Mouse (Mus musculus) CH12.LX (cell line): Measurements from ENCODE around the gene Gm28557. TPM values are rescaled to one million over a fixed set of nuclear protein-coding genes. Genes with fewer than 3 reads are reported as not detected.
"Not testable (repeated sequence)": the region's sequence is repeated elsewhere in the genome, so short reads cannot be mapped to it uniquely, and the experiment has no call there.

Experiments used
- DNase-seq: peaks from one replicate; pipeline ENCODE4 v3.0.0-alpha.2; 2013; ENCODE audit errors: extremely low read depth
- H3K27ac ChIP-seq: 2 replicates; pipeline ENCODE4 v1.5.1; 2012; ENCODE audit warnings: low read depth, mild to moderate bottlenecking, control low read depth, moderate library complexity; ENCODE audit not compliant: insufficient read depth
- H3K27me3 ChIP-seq: replicated peaks from 2 replicates; pipeline ENCODE3; 2012; ENCODE audit warnings: inconsistent platforms
- H3K36me3 ChIP-seq, 2 experiments: replicated peaks in 1 of 2; 2 replicates each; pipeline versions ENCODE3 to v1.6.1; 2012; ENCODE audit warnings: inconsistent platforms in 1 of 2, low read length in 1 of 2, mild to moderate bottlenecking in 1 of 2, mixed read lengths in 1 of 2, moderate library complexity in 1 of 2; ENCODE audit not compliant: control insufficient read depth in 1 of 2, insufficient read depth in 1 of 2
- H3K4me1 ChIP-seq, 2 experiments: 2 replicates each; pipeline ENCODE4 v1.6.1; 2012; ENCODE audit warnings: inconsistent platforms in 1 of 2, moderate library complexity in 1 of 2; ENCODE audit not compliant: insufficient read depth in 2 of 2, control insufficient read depth in 1 of 2
- H3K4me2 ChIP-seq: 2 replicates; pipeline ENCODE4 v1.6.1; 2012; ENCODE audit warnings: low read depth, mild to moderate bottlenecking, control low read depth; ENCODE audit not compliant: poor library complexity, insufficient read depth, severe bottlenecking
- H3K4me3 ChIP-seq, 3 experiments: fragments of 150-350 bp in 1 of 3; sonication (generic) in 1 of 3; replicated peaks in 1 of 3; 2 replicates each; pipeline versions ENCODE3 to v1.5.1; 2011 to 2012; ENCODE audit warnings: low read depth in 2 of 3, low read length in 2 of 3, mild to moderate bottlenecking in 2 of 3, moderate library complexity in 2 of 3, control low read depth in 1 of 3, improper control_type of control experiment in 1 of 3, inconsistent platforms in 1 of 3, mixed read lengths in 1 of 3; ENCODE audit not compliant: poor library complexity in 1 of 3
- H3K79me2 ChIP-seq: replicated peaks from 2 replicates; pipeline ENCODE4 v1.6.1; 2012; ENCODE audit warnings: mild to moderate bottlenecking, moderate library complexity; ENCODE audit not compliant: control insufficient read depth, poor library complexity, insufficient read depth, severe bottlenecking; ENCODE audit errors: extremely low read depth
- H3K9ac ChIP-seq: 2 replicates; pipeline ENCODE4 v1.6.1; 2012; ENCODE audit warnings: low read depth, mild to moderate bottlenecking, control low read depth, moderate library complexity; ENCODE audit not compliant: insufficient read depth
- H3K9me3 ChIP-seq: replicated peaks from 2 replicates; pipeline ENCODE3; 2012; ENCODE audit warnings: low read length, inconsistent platforms, mixed read lengths
- BHLHE40 ChIP-seq: IDR thresholded peaks from 2 replicates; pipeline ENCODE4 v1.6.1; 2011; ENCODE audit warnings: mild to moderate bottlenecking, low read depth, low read length, improper control_type of control experiment
- CHD1 ChIP-seq: IDR thresholded peaks from 2 replicates; pipeline ENCODE4 v1.6.1; 2012; ENCODE audit warnings: low read depth, low read length, improper control_type of control experiment, inconsistent platforms
- CHD2 ChIP-seq: IDR thresholded peaks from 2 replicates; pipeline ENCODE4 v1.6.1; 2011; ENCODE audit warnings: low read length, improper control_type of control experiment
- CTCF ChIP-seq, 2 experiments: IDR thresholded peaks in 1 of 2; conservative IDR thresholded peaks in 1 of 2; 2 replicates each; pipeline ENCODE4 v1.5.1; 2011 to 2012; ENCODE audit warnings: low read depth in 2 of 2, low read length in 2 of 2, improper control_type of control experiment in 1 of 2, inconsistent platforms in 1 of 2, mild to moderate bottlenecking in 1 of 2, moderate library complexity in 1 of 2
- ELF1 ChIP-seq: IDR thresholded peaks from 2 replicates; pipeline ENCODE4 v1.6.1; 2014; ENCODE audit warnings: low read depth, mild to moderate bottlenecking, inconsistent platforms, low read length, improper control_type of control experiment
- EP300 ChIP-seq: IDR thresholded peaks from 2 replicates; pipeline ENCODE4 v1.6.1; 2011; ENCODE audit warnings: low read length, improper control_type of control experiment
- ETS1 ChIP-seq: conservative IDR thresholded peaks from 2 replicates; pipeline ENCODE4 v1.6.1; 2012; ENCODE audit warnings: low read depth, mild to moderate bottlenecking, inconsistent platforms, low read length, improper control_type of control experiment, moderate library complexity
- GABPA ChIP-seq: IDR thresholded peaks from 2 replicates; pipeline ENCODE4 v1.6.1; 2012; ENCODE audit warnings: low read depth, low read length, improper control_type of control experiment, inconsistent platforms; ENCODE audit not compliant: insufficient replicate concordance
- HCFC1 ChIP-seq: IDR thresholded peaks from 2 replicates; pipeline ENCODE4 v1.6.1; 2012; ENCODE audit warnings: low read depth, mild to moderate bottlenecking, inconsistent platforms, low read length, improper control_type of control experiment
- IRF4 ChIP-seq: IDR thresholded peaks from 2 replicates; pipeline ENCODE4 v1.6.1; 2014; ENCODE audit warnings: low read depth, mild to moderate bottlenecking, inconsistent platforms, low read length, improper control_type of control experiment
- JUN ChIP-seq: IDR thresholded peaks from 2 replicates; pipeline ENCODE4 v1.6.1; 2011; ENCODE audit warnings: low read depth, mild to moderate bottlenecking, low read length, improper control_type of control experiment, moderate library complexity; ENCODE audit not compliant: insufficient read depth
- JUND ChIP-seq: conservative IDR thresholded peaks from 2 replicates; pipeline ENCODE4 v1.6.1; 2011; ENCODE audit warnings: low read depth, low read length, improper control_type of control experiment
- KAT2A ChIP-seq: IDR thresholded peaks from 2 replicates; pipeline ENCODE4 v1.6.1; 2012; ENCODE audit warnings: low read length, improper control_type of control experiment, inconsistent platforms; ENCODE audit not compliant: insufficient replicate concordance
- MAFK ChIP-seq: IDR thresholded peaks from 2 replicates; pipeline ENCODE4 v1.6.1; 2011; ENCODE audit warnings: low read length, improper control_type of control experiment; ENCODE audit not compliant: insufficient replicate concordance
- MAZ ChIP-seq: IDR thresholded peaks from 2 replicates; pipeline ENCODE4 v1.6.1; 2012; ENCODE audit warnings: low read depth, mild to moderate bottlenecking, inconsistent platforms, low read length, improper control_type of control experiment, moderate library complexity
- MEF2A ChIP-seq: IDR thresholded peaks from 2 replicates; pipeline ENCODE4 v1.6.1; 2014; ENCODE audit warnings: low read depth, mild to moderate bottlenecking, inconsistent platforms, low read length, improper control_type of control experiment, borderline replicate concordance
- MXI1 ChIP-seq: IDR thresholded peaks from 2 replicates; pipeline ENCODE4 v1.6.1; 2011; ENCODE audit warnings: mild to moderate bottlenecking, low read depth, low read length, improper control_type of control experiment
- MYC ChIP-seq: IDR thresholded peaks from 2 replicates; pipeline ENCODE4 v1.6.1; 2011; ENCODE audit warnings: low read depth, mild to moderate bottlenecking, improper control_type of control experiment, low read length
- NELFE ChIP-seq: IDR thresholded peaks from 2 replicates; pipeline ENCODE4 v1.6.1; 2011; ENCODE audit warnings: low read depth, low read length, improper control_type of control experiment
- NRF1 ChIP-seq: IDR thresholded peaks from 2 replicates; pipeline ENCODE4 v1.6.1; 2014; ENCODE audit warnings: low read depth, mild to moderate bottlenecking, inconsistent platforms, low read length, improper control_type of control experiment, moderate library complexity
- PAX5 ChIP-seq: IDR thresholded peaks from 2 replicates; pipeline ENCODE4 v1.6.1; 2012; ENCODE audit warnings: low read length, inconsistent platforms, mixed read lengths
- POLR2A ChIP-seq: IDR thresholded peaks from 2 replicates; pipeline ENCODE4 v1.6.1; 2011; ENCODE audit warnings: low read depth, mild to moderate bottlenecking, improper control_type of control experiment, low read length
- POLR2AphosphoS2 ChIP-seq: IDR thresholded peaks from 2 replicates; pipeline ENCODE4 v1.6.1; 2011; ENCODE audit warnings: low read depth, low read length, improper control_type of control experiment
- RAD21 ChIP-seq: IDR thresholded peaks from 2 replicates; pipeline ENCODE4 v1.6.1; 2011; ENCODE audit warnings: low read depth, mild to moderate bottlenecking, low read length, improper control_type of control experiment, moderate library complexity
- RCOR1 ChIP-seq: conservative IDR thresholded peaks from 2 replicates; pipeline ENCODE4 v1.6.1; 2012; ENCODE audit warnings: low read depth, mild to moderate bottlenecking, inconsistent platforms, low read length, improper control_type of control experiment
- SIN3A ChIP-seq: IDR thresholded peaks from 2 replicates; pipeline ENCODE4 v1.6.1; 2012; ENCODE audit warnings: low read length, improper control_type of control experiment, inconsistent platforms
- SMC3 ChIP-seq: IDR thresholded peaks from 2 replicates; pipeline ENCODE4 v1.6.1; 2011; ENCODE audit warnings: low read depth, low read length, improper control_type of control experiment
- TBP ChIP-seq: conservative IDR thresholded peaks from 2 replicates; pipeline ENCODE4 v1.6.1; 2011; ENCODE audit warnings: low read depth, low read length, improper control_type of control experiment
- TCF12 ChIP-seq: IDR thresholded peaks from 2 replicates; pipeline ENCODE4 v1.6.1; 2014; ENCODE audit warnings: low read depth, mild to moderate bottlenecking, inconsistent platforms, low read length, improper control_type of control experiment
- UBTF ChIP-seq: IDR thresholded peaks from 2 replicates; pipeline ENCODE4 v1.6.1; 2012; ENCODE audit warnings: low read depth, mild to moderate bottlenecking, inconsistent platforms, low read length, improper control_type of control experiment, moderate library complexity
- USF1 ChIP-seq: IDR thresholded peaks from 2 replicates; pipeline ENCODE4 v1.6.1; 2014; ENCODE audit warnings: low read depth, mild to moderate bottlenecking, inconsistent platforms, low read length, improper control_type of control experiment
- USF2 ChIP-seq: conservative IDR thresholded peaks from 2 replicates; pipeline ENCODE4 v1.6.1; 2011; ENCODE audit warnings: low read depth, low read length, improper control_type of control experiment
- ZC3H11A ChIP-seq: IDR thresholded peaks from 2 replicates; pipeline ENCODE4 v1.6.1; 2012; ENCODE audit warnings: low read depth, mild to moderate bottlenecking, inconsistent platforms, low read length, improper control_type of control experiment
- ZKSCAN1 ChIP-seq: IDR thresholded peaks from 2 replicates; pipeline ENCODE4 v1.6.1; 2012; ENCODE audit warnings: low read depth, inconsistent platforms, low read length, improper control_type of control experiment, borderline replicate concordance
- ZMIZ1 ChIP-seq: IDR thresholded peaks from 2 replicates; pipeline ENCODE4 v1.6.1; 2012; ENCODE audit warnings: low read depth, mild to moderate bottlenecking, inconsistent platforms, low read length, improper control_type of control experiment
- ZNF384 ChIP-seq: IDR thresholded peaks from 2 replicates; pipeline ENCODE4 v1.6.1; 2012; ENCODE audit warnings: low read depth, low read length, improper control_type of control experiment, inconsistent platforms
- dilution Hi-C: fragments of 300-500 bp; cut with MboI; formaldehyde crosslinking; loops from 2 replicates; pipeline ENCODE4 v1.14.3; 2020; ENCODE audit warnings: low sequenced_read_pairs; ENCODE audit not compliant: extremely low pct_unique_long_range_greater_than_20kb, extremely low pct_ligation_motif_present
- in situ Hi-C: fragments of 300-500 bp; cut with MboI; formaldehyde crosslinking; loops from 3 replicates; pipeline ENCODE4 v1.14.3; 2019; ENCODE audit warnings: low sequenced_read_pairs, low pct_ligation_motif_present, low pct_unique_long_range_greater_than_20kb, mixed read lengths
- polyA plus RNA-seq: library from polyadenylated mRNA; unstranded; fragments of >175 nt; gene quantifications from 2 replicates; pipeline ENCODE4 v1.2.1, GENCODE M21; 2012; ENCODE audit warnings: low read depth; ENCODE audit not compliant: insufficient read length
- total RNA-seq, 2 experiments: library from RNA; depleted of rRNA; stranded (reverse); fragments of 300-350 nt in 1 of 2; fragments of >200 nt in 1 of 2; gene quantifications; 2 replicates each; pipeline ENCODE4 v1.2.3; 2012 to 2014

Gm28557 gene
- total and polyA plus RNA-seq, 3 experiments: 1.6 to 3.4 (median 2.9) TPM

DNA sequence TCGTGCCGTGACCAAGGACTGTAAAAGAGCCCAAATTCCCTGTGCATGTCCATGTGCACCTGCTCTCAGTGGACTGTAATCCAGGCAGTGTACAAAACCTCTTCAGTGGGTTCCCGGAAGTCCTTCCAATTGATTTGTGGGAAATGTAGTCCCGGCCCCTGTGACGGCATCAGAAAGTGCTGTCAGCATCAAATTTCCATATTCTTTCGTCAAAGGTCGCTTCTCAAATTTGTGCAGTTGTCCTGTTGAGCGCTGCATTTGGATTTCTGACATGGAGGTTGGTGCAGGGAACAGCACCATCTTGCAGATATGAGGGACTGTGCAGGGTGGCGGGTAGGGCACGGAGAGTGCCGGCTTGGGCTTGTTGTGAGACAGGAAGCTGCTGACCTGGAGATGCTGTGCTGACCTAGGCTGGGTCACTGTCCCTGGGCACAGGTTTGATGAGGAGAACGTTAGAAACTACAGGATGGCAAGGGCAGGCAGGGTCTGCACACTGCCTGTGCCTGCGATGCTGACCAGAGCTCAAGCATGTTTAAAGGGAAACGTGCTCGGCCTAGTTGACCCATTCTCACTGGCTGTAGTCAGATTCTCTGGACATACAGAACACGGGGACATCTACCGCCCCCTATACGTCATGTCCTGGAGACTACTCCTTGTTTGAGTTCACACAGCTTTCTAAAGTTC lies 19.8 kb upstream of the Gm28557 start:
- Histone ChIP-seq H3K4me3 (peak overlapping the region; percentile 82 to 85 (median 84)), H3K9ac (peak overlapping the region; percentile 19), H3K4me1 (peaks cover 0 to 11% of the 10 kb centered on the region in 2 experiments; a peak in 1 of 4 replicates), H3K27ac (peak overlapping the region; percentile 22), H3K79me2 (no peaks in the 10 kb centered on the region), H3K4me2 (peak overlapping the region; percentile 1; the same call in 1 of the 2 replicates), H3K9me3 (no peaks in the 10 kb centered on the region), H3K27me3 (no peaks in the 10 kb centered on the region), H3K36me3 (no peaks in the 10 kb centered on the region)
- dilution Hi-C loops (no loop called here), in situ Hi-C loops (no loop called here)
- peak; percentile 92 for DNase-seq
- no peak for TF ChIP-seq SMC3
- TF ChIP-seq CHD1: no peak
- TF ChIP-seq CTCF (conservative IDR thresholded peaks at IDR 0.05 in 1 of 2, IDR thresholded peaks at IDR 0.05 in 1 of 2; ENCODE audit: low read depth in 2 of 2, low read length in 2 of 2): peak in 1 of 2 experiments; percentile 42; a peak in 2 of 4 replicates
- no peak; the same call in none of the 2 replicates for TF ChIP-seq SIN3A
- TF ChIP-seq ZKSCAN1: no peak
- no peak for TF ChIP-seq POLR2AphosphoS2
- no peak for TF ChIP-seq CHD2
- TF ChIP-seq NELFE: no peak; the same call in 1 of the 2 replicates
- no peak for TF ChIP-seq JUN
- TF ChIP-seq ELF1: peak; percentile 91
- no peak for TF ChIP-seq NRF1
- no peak for TF ChIP-seq ETS1
- no peak for TF ChIP-seq MAFK
- peak; percentile 39; the same call in 1 of the 2 replicates for TF ChIP-seq MEF2A
- no peak for TF ChIP-seq USF2
- no peak for TF ChIP-seq UBTF
- TF ChIP-seq MYC: peak; percentile 59
- peak; percentile 45; the same call in 1 of the 2 replicates for TF ChIP-seq GABPA
- TF ChIP-seq MXI1: no peak
- TF ChIP-seq MAZ: no peak
- peak; percentile 90; the same call in 1 of the 2 replicates for TF ChIP-seq KAT2A
- no peak; the same call in none of the 2 replicates for TF ChIP-seq RAD21
- peak; percentile 97 for TF ChIP-seq HCFC1
- no peak for TF ChIP-seq ZNF384
- no peak for TF ChIP-seq ZMIZ1
- TF ChIP-seq IRF4: no peak
- TF ChIP-seq JUND: no peak
- no peak for TF ChIP-seq EP300
- TF ChIP-seq PAX5: no peak
- no peak for TF ChIP-seq ZC3H11A
- TF ChIP-seq BHLHE40: no peak
- peak; percentile 52 for TF ChIP-seq TCF12
- no peak for TF ChIP-seq RCOR1
- no peak for TF ChIP-seq TBP
- no peak for TF ChIP-seq USF1
- TF ChIP-seq POLR2A: peak; percentile 62

DNA sequence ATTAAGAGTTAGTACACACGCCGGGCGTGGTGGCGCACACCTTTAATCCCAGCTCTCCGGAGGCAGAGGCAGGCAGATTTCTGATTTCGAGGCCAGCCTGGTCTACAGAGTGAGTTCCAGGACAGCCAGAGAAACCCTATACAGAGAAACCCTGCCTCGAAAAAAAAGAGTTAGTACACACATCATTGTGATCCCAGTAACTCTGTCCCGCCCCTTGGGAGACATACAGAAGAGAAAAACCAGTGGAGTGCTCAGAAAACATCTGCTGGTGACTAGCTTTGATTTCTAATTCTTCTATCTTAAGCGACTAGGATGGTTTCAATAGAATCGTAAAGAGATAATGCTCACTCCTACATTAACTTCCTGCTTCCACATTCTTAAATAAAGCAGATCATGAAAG lies 19.1 kb upstream of the Gm28557 start:
- dilution Hi-C loops, H3K9me3 ChIP-seq, H3K36me3 ChIP-seq, in situ Hi-C loops, H3K27me3 ChIP-seq, H3K9ac ChIP-seq, H3K79me2 ChIP-seq, H3K27ac ChIP-seq, DNase-seq: not testable (repeated sequence)
- Histone ChIP-seq H3K4me2 (peak overlapping the region; percentile 29; the same call in 1 of the 2 replicates), H3K4me1 (peaks cover 0 to 11% of the 10 kb centered on the region in 2 experiments; a peak in 1 of 4 replicates), H3K4me3 (peak overlapping the region in 1 of 3 experiments; percentile 84)
